Mouse (Mus musculus) bone marrow, adult 2 months (tissue): ENCODE results near the gene Mgat5b.

Source experiments
- CTCF ChIP-seq: fragments of 200-500 bp; IDR thresholded peaks from 2 replicates; pipeline ENCODE4 v1.5.1; 2011; ENCODE audit warnings: low read length, control low read depth; ENCODE audit not compliant: control insufficient read depth, insufficient read depth
- POLR2A ChIP-seq: fragments of 200-500 bp; IDR thresholded peaks from 2 replicates; pipeline ENCODE4 v1.6.1; 2011; ENCODE audit warnings: low read depth, mild to moderate bottlenecking, control low read depth, low read length, borderline replicate concordance; ENCODE audit not compliant: control insufficient read depth

DNA sequence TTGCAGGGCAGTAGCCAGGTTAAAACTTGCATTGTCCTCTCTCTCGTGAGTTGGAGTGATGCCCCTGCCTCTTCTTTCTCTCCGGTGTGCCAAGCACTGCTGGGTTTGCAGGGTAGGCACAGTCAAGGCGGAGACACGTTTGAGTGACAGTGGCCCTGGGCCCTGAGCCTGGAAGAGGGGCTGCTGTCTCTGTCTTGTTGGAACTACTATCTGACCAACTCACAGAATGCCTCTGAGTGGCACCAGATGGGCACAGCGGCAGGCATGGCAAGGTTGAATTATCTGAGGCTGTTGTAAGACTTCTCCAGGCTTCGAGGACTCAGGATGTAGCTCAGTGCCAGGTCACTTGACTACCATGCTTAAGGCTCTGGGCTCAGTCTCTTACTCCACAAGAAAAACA is 9.4 kb downstream of the Mgat5b start:
- TF ChIP-seq CTCF = no peak
- TF ChIP-seq POLR2A = no peak
